Mouse (Mus musculus) myocyte (in vitro differentiated cells): ENCODE data around the gene Kri1. TPM values are rescaled to one million over a fixed set of nuclear protein-coding genes. Genes with fewer than 3 reads are reported as not detected.
"Not testable (repeated sequence)": the region's sequence is repeated elsewhere in the genome, so short reads cannot be mapped to it uniquely, and the experiment has no call there.

ENCODE experiments used
- H3K27me3 ChIP-seq: one replicate; pipeline ENCODE4 v1.6.1; 2011; ENCODE audit not compliant: control insufficient read depth, insufficient read depth, insufficient read length
- H3K36me3 ChIP-seq: one replicate; pipeline ENCODE4 v1.6.1; 2011; ENCODE audit not compliant: control insufficient read depth, insufficient read depth
- H3K4me2 ChIP-seq: one replicate; pipeline ENCODE4 v1.6.1; 2011; ENCODE audit warnings: low read depth, control low read depth
- H3K4me3 ChIP-seq: one replicate; pipeline ENCODE4 v1.5.1; 2011; ENCODE audit warnings: mild to moderate bottlenecking, control low read depth, moderate library complexity
- H3K79me2 ChIP-seq: one replicate; pipeline ENCODE4 v1.6.1; 2011; ENCODE audit not compliant: control insufficient read depth, insufficient read depth
- H3ac ChIP-seq: one replicate; pipeline ENCODE4 v1.6.1; 2011; ENCODE audit not compliant: control insufficient read depth, insufficient read length
- CEBPB ChIP-seq: IDR thresholded peaks from 2 replicates; pipeline ENCODE4 v1.6.1; 2011; ENCODE audit warnings: mild to moderate bottlenecking, moderate library complexity; ENCODE audit not compliant: poor library complexity, insufficient read depth, severe bottlenecking
- E2F4 ChIP-seq: IDR thresholded peaks from one replicate; pipeline ENCODE4 v1.6.1; 2011; ENCODE audit warnings: mild to moderate bottlenecking, control low read depth, moderate library complexity; ENCODE audit not compliant: insufficient read depth
- MAX ChIP-seq: IDR thresholded peaks from one replicate; pipeline ENCODE4 v1.6.1; 2011; ENCODE audit warnings: low read depth, mild to moderate bottlenecking, control low read depth
- MYOD1 ChIP-seq, 3 experiments: IDR thresholded peaks; one replicate each; pipeline ENCODE4 v1.6.1; 2011; ENCODE audit warnings: control low read depth in 2 of 3, low read depth in 2 of 3, mild to moderate bottlenecking in 2 of 3, moderate library complexity in 1 of 3; ENCODE audit not compliant: insufficient read length in 2 of 3, control insufficient read depth in 1 of 3
- MYOG ChIP-seq, 3 experiments: IDR thresholded peaks; one replicate each; pipeline ENCODE4 v1.6.1; 2011; ENCODE audit warnings: control low read depth in 2 of 3, low read depth in 2 of 3, mild to moderate bottlenecking in 2 of 3; ENCODE audit not compliant: insufficient read length in 2 of 3, control insufficient read depth in 1 of 3, insufficient read depth in 1 of 3
- POLR2A ChIP-seq: IDR thresholded peaks from one replicate; pipeline ENCODE4 v1.6.1; 2011; ENCODE audit warnings: low read depth, mild to moderate bottlenecking, control low read depth, moderate library complexity; ENCODE audit not compliant: insufficient read length
- POLR2AphosphoS2 ChIP-seq: IDR thresholded peaks from one replicate; pipeline ENCODE4 v1.6.1; 2011; ENCODE audit warnings: low read depth, control low read depth; ENCODE audit not compliant: insufficient read length
- REST ChIP-seq: IDR thresholded peaks from one replicate; pipeline ENCODE4 v1.6.1; 2011; ENCODE audit warnings: mild to moderate bottlenecking, control low read depth, moderate library complexity; ENCODE audit not compliant: insufficient read depth, insufficient read length
- SRF ChIP-seq: IDR thresholded peaks from one replicate; pipeline ENCODE4 v1.6.1; 2011; ENCODE audit warnings: low read depth; ENCODE audit not compliant: control insufficient read depth, insufficient read length
- TCF12 ChIP-seq: IDR thresholded peaks from one replicate; pipeline ENCODE4 v1.6.1; 2011; ENCODE audit warnings: mild to moderate bottlenecking, control low read depth; ENCODE audit not compliant: poor library complexity, insufficient read depth, severe bottlenecking
- TCF3 ChIP-seq: IDR thresholded peaks from one replicate; pipeline ENCODE4 v1.6.1; 2011; ENCODE audit warnings: low read depth, control low read depth; ENCODE audit not compliant: insufficient read length
- USF1 ChIP-seq: IDR thresholded peaks from one replicate; pipeline ENCODE4 v1.6.1; 2011; ENCODE audit warnings: low read depth, mild to moderate bottlenecking, control low read depth, moderate library complexity
- polyA plus RNA-seq: library from polyadenylated mRNA; unstranded; fragments of >200 nt; fragmentation: generic; extraction: Trizol; gene quantifications from one replicate; pipeline ENCODE4 v1.2.1, GENCODE M21; 2012; ENCODE audit warnings: missing spikeins

Gene Kri1
- polyA plus RNA-seq, 1 experiment = 31.4 TPM

DNA sequence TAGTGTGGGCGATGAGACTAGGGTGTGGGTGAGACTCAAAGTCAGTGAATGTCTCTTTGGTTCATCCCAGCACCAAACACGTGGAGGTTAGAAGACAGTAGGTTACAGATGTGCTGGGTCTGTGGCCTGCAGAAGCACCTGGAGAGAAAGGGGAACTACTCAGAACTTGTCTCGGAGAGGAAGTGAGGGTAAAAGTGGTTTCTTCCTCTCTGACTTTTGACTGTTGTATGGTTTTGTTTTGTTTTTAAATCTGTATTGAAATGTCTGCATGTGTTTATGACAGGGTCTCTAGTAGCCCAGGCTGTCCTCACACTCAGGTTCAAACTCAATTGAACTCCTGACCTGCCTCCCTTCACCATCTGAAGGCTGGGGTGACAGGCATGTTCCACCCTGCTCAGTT lies 40.3 kb upstream of the Kri1 start:
- no peaks in the 10 kb centered on the region for H3K36me3 ChIP-seq
- no peak for TF ChIP-seq TCF3
- no peak for TF ChIP-seq MAX
- no peak for TF ChIP-seq USF1
- TF ChIP-seq TCF12 = no peak
- no peak for TF ChIP-seq MYOG (IDR thresholded peaks at IDR 0.05; ENCODE audit: control insufficient read depth in 1 of 3, insufficient read depth in 1 of 3, insufficient read length in 2 of 3, low read depth in 2 of 3)
- TF ChIP-seq POLR2A = no peak
- no peak for TF ChIP-seq E2F4
- no peaks in the 10 kb centered on the region for H3K27me3 ChIP-seq
- no peak overlapping the region for H3ac ChIP-seq
- no peak overlapping the region for H3K4me3 ChIP-seq
- peaks cover 56% of the 10 kb centered on the region for H3K79me2 ChIP-seq
- H3K4me2 ChIP-seq = no peak overlapping the region

DNA sequence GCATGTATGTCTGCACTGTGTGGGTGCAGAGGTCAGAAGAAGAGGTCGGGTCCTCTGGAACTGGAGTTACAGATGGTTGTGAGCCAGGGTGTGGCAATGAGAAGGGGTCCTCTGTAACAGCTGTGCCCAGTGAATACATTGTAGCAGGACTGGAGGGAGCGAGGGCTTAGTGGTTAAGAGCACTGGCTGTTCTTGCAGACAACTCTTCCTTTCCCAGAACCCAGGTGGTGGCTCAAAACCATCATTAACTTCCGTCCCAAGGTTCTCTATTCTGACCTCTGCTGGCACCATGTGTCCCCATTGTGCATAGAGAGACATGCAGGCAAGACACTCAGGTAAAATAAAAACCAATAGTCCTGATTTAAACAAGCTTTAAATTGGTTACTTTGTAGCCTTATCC lies 39.8 kb upstream of the Kri1 start:
- Histone ChIP-seq H3K27me3 (no peaks in the 10 kb centered on the region), H3K36me3 (no peaks in the 10 kb centered on the region), H3K79me2 (peaks cover 60% of the 10 kb centered on the region), H3K4me3 (no peak overlapping the region), H3K4me2 (no peak overlapping the region), H3ac (no peak overlapping the region)
- no peak for TF ChIP-seq POLR2A
- TF ChIP-seq MYOD1 (IDR thresholded peaks at IDR 0.05; ENCODE audit: control insufficient read depth in 1 of 3, insufficient read length in 2 of 3, low read depth in 2 of 3) = peak in 1 of 3 experiments; percentile 55
- no peak for TF ChIP-seq TCF3
- no peak for TF ChIP-seq TCF12
- TF ChIP-seq MYOG (IDR thresholded peaks at IDR 0.05; ENCODE audit: control insufficient read depth in 1 of 3, insufficient read depth in 1 of 3, insufficient read length in 2 of 3, low read depth in 2 of 3) = peak in 1 of 3 experiments; percentile 51
- no peak for TF ChIP-seq SRF
- no peak for TF ChIP-seq E2F4

DNA sequence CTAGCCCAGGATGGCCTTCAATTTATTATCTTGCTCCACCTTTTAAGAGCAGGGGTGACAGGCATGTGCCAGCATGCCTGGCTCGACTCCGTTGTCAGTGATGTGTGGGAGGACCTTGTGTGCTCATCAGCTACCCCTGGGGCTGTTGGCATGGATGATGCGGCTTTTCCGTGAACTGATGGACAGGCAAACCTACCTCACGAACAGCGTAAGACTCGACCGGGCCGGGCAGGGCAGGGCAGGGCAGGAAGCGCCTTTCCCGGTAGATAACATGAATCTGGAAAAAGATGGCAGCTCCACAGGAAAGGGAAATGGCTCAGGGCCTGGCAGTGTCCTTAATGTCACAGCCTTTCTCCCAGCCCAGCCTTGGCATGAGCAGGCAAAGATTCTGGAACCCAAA lies 36.5 kb upstream of the Kri1 start:
- H3ac ChIP-seq = no peak overlapping the region

DNA sequence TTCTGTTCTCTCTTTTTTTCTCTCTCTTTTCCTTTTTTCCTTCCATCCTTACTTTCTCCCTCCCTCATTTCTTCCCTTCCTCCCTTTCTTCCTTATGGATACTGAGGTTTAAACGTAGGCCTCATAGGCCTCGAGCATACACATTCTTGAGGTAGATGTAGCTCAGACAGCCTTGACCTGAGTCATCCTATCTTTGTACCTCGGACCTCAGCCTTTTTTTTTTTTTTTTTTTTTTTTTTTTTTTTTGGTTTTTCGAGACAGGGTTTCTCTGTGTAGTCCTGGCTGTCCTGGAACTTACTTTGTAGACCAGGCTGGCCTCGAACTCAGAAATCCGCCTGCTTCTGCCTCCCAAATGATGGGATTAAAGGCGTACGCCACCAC lies 35.1 kb upstream of the Kri1 start:
- not testable (repeated sequence) for H3K4me3 ChIP-seq, H3K27me3 ChIP-seq, H3K36me3 ChIP-seq, H3K4me2 ChIP-seq, H3ac ChIP-seq
- H3K79me2 ChIP-seq = peaks cover 56% of the 10 kb centered on the region

More for the DNA sequence above, 36.5 kb upstream of the Kri1 start:
- Histone ChIP-seq H3K4me3 (no peak overlapping the region), H3K27me3 (no peaks in the 10 kb centered on the region), H3K79me2 (peaks cover 56% of the 10 kb centered on the region), H3K4me2 (no peak overlapping the region), H3K36me3 (no peaks in the 10 kb centered on the region)
- TF ChIP-seq POLR2AphosphoS2 (no peak), MYOD1 (IDR thresholded peaks at IDR 0.05; ENCODE audit: control insufficient read depth in 1 of 3, insufficient read length in 2 of 3, low read depth in 2 of 3) (no peak), MAX (no peak), SRF (no peak), USF1 (no peak), CEBPB (no peak), MYOG (IDR thresholded peaks at IDR 0.05; ENCODE audit: control insufficient read depth in 1 of 3, insufficient read depth in 1 of 3, insufficient read length in 2 of 3, low read depth in 2 of 3) (no peak), TCF3 (no peak), REST (no peak), TCF12 (no peak), E2F4 (no peak), POLR2A (no peak)

DNA sequence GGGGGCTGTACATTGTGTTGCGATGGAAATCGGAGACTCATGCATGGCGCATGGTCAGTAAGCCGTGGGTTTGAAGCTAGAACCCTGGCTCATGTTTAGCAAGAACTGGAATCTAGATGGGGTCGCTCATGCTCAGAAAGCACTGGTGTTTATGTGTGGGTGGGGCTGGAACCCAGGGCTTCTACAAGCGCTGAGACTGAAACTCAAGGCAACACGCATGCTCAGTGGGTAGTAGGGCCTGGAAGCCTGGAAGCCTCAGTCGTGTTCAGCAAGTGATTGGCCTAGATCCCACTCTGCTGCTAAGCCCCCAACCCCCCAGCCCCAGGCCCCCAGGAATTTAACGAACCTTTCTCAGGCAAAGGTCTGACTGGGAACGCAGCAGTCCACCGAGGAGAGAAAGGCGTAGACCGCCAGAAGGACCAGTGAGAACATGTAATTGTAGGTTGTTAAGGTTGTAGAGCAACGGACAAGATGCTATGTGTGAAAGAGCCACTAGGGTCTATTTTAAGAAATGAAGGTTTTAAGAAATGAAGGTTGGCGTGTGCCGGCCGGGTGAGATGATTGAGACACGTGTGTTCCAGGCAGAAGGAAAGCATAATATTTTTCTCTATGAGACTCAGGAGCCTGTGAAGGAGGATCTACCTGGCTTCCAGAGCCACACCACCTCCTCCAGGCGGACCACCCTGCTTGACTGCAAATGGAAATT lies 34.6 kb upstream of the Kri1 start:
- Histone ChIP-seq H3ac (no peak overlapping the region), H3K36me3 (no peaks in the 10 kb centered on the region), H3K4me2 (peak overlapping the region; percentile 88), H3K79me2 (peaks cover 56% of the 10 kb centered on the region), H3K4me3 (peak overlapping the region; percentile 91), H3K27me3 (no peaks in the 10 kb centered on the region)
- TF ChIP-seq CEBPB = no peak
- TF ChIP-seq MYOG (IDR thresholded peaks at IDR 0.05; ENCODE audit: control insufficient read depth in 1 of 3, insufficient read depth in 1 of 3, insufficient read length in 2 of 3, low read depth in 2 of 3) = no peak
- no peak for TF ChIP-seq E2F4
- no peak for TF ChIP-seq MAX
- TF ChIP-seq USF1 = no peak
- TF ChIP-seq TCF12 = no peak
- no peak for TF ChIP-seq REST
- no peak for TF ChIP-seq POLR2A
- no peak for TF ChIP-seq SRF
- no peak for TF ChIP-seq TCF3
- TF ChIP-seq POLR2AphosphoS2 = no peak
- no peak for TF ChIP-seq MYOD1 (IDR thresholded peaks at IDR 0.05; ENCODE audit: control insufficient read depth in 1 of 3, insufficient read length in 2 of 3, low read depth in 2 of 3)
